Mouse (Mus musculus) brain, embryonic 14.5 days (tissue): ENCODE results near the gene Dpy19l3.

ENCODE experiments used
- CTCF ChIP-seq: fragments of 200-500 bp; IDR thresholded peaks from 2 replicates; pipeline ENCODE4 v1.5.1; 2012; ENCODE audit warnings: inconsistent platforms, mild to moderate bottlenecking, moderate library complexity, borderline replicate concordance; ENCODE audit not compliant: insufficient read depth, insufficient read length; ENCODE audit errors: extremely low read depth
- POLR2A ChIP-seq: fragments of 200-500 bp; IDR thresholded peaks from 2 replicates; pipeline ENCODE4 v1.6.1; 2012; ENCODE audit warnings: mild to moderate bottlenecking, inconsistent platforms, borderline replicate concordance; ENCODE audit not compliant: poor library complexity, insufficient read depth, insufficient read length, severe bottlenecking; ENCODE audit errors: extremely low read depth

DNA sequence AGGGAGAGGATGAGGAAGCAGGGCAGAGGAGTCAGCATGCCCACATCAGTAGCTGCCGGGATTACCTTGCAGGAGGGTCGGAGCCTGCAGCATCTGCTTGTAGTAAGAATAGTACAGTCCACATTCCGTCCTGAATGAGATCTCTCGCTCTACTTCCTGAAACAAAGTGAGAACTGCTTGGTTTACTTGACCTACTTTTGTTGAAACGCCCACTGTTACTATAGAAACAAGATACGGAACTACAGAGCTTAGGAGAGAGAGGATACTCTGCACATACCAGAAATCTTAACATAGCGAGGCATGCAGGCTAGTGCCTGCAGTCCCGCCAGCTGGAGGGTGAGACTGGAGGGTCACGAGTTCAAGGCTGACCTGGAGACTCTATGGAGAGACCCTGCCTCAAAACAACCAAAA is 24.6 kb downstream of the Dpy19l3 start:
- no peak for TF ChIP-seq CTCF
- TF ChIP-seq POLR2A, result no peak
